Mouse (Mus musculus): Measurements from ENCODE around the gene Zfp219.

DNA sequence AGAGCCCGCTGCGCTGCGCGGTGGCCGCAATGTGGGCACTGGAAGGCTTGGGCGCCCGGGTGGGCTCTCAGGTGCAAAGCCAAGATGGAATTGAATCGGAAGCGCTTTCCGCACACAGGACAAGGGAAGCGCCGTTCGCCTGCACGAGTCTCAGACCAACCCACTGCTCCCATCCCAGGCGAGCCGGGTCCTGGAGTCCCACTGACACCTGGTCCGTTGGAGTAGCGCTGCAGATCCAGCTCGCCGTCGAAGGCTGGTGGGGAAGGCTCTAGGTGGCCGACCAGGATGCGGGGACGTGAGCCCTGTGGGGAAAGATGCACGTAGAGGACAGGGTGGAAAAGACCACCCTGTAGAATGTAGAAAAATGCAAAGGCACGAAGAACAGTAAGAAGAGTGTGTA, 11.2 kb downstream of the Zfp219 start:
- TF ChIP-seq CTCF (conservative IDR thresholded peaks at IDR 0.05; ENCODE audit: low read length) (no peak), NANOG (IDR thresholded peaks at IDR 0.05; ENCODE audit: borderline replicate concordance, low read length) (no peak)
